Mouse (Mus musculus) cerebral cortex, adult 2 months (tissue): Measurements from ENCODE around the gene Dnah1.

Experiments used
- WGBS: fragments of 180-500 bp; shearing (Covaris S2); methylation state at CpG from one replicate; pipeline ENCODE4 v1.1.7; 2018; 5-methylcytosine and 5-hydroxymethylcytosine counted together

The Dnah1 gene

GRCm38 (mm10) chr14:31313192-31313591, 10.5 kb downstream of the Dnah1 start:
- WGBS: 67% methylated on average over 3 of the region's 3 CpGs

GRCm38 (mm10) chr14:31285728-31286127, 38.0 kb downstream of the Dnah1 start:
- 93% methylated on average over 8 of the region's 8 CpGs for WGBS

- WGBS: 27% methylated on average over 7 of the region's 7 CpGs
These were observed 51.5 kb downstream of the Dnah1 start for GRCm38 (mm10) chr14:31272164-31272563.

- WGBS: 94% methylated on average over 6 of the region's 6 CpGs
These were observed 52.6 kb downstream of the Dnah1 start for GRCm38 (mm10) chr14:31271121-31271520.

- 20% methylated on average over 27 of the region's 28 CpGs for WGBS
These were observed 54.1 kb downstream of the Dnah1 start for GRCm38 (mm10) chr14:31269456-31270100.

GRCm38 (mm10) chr14:31268301-31269001, 55.2 kb downstream of the Dnah1 start:
- WGBS: 36% methylated on average over 9 of the region's 9 CpGs

- 66% methylated on average over 11 of the region's 11 CpGs for WGBS
These were observed 56.0 kb downstream of the Dnah1 start for GRCm38 (mm10) chr14:31267649-31268048.

- 94% methylated on average over 9 of the region's 9 CpGs for WGBS
These were observed 62.8 kb downstream of the Dnah1 start for GRCm38 (mm10) chr14:31260932-31261331.

- 96% methylated on average over 4 of the region's 4 CpGs for WGBS
These were observed 63.3 kb downstream of the Dnah1 start for GRCm38 (mm10) chr14:31260374-31260773.

GRCm38 (mm10) chr14:31258476-31259050, 65.1 kb downstream of the Dnah1 start:
- 93% methylated on average over 14 of the region's 14 CpGs for WGBS

- WGBS: 84% methylated on average over 5 of the region's 5 CpGs
These were observed 71.6 kb downstream of the Dnah1 start for GRCm38 (mm10) chr14:31252091-31252490.

GRCm38 (mm10) chr14:31251626-31252025, 72.1 kb downstream of the Dnah1 start:
- WGBS: under 1% methylated on average over 18 of the region's 18 CpGs

- under 1% methylated on average over 74 of the region's 75 CpGs for WGBS
These were observed 72.6 kb downstream of the Dnah1 start, which contains the start of the genes Phf7 and Bap1 for GRCm38 (mm10) chr14:31251084-31251604. Gene Phf7 (minus strand): TSS chr14:31251317. Gene Bap1 (plus strand): TSS chr14:31251450.

- WGBS: 15% methylated on average over 38 of the region's 38 CpGs
These were observed 73.2 kb downstream of the Dnah1 start for GRCm38 (mm10) chr14:31250222-31251083.

- 94% methylated on average over 6 of the region's 6 CpGs for WGBS
These were observed 75.3 kb downstream of the Dnah1 start for GRCm38 (mm10) chr14:31248396-31248795.

- WGBS: 80% methylated on average over 1 of the region's 1 CpGs
These were observed 77.8 kb downstream of the Dnah1 start for GRCm38 (mm10) chr14:31245946-31246345.

GRCm38 (mm10) chr14:31244777-31245176, 78.9 kb downstream of the Dnah1 start:
- WGBS: 79% methylated on average over 1 of the region's 1 CpGs

GRCm38 (mm10) chr14:31240528-31240927, 83.2 kb downstream of the Dnah1 start:
- 59% methylated on average over 3 of the region's 3 CpGs for WGBS

- 82% methylated on average over 7 of the region's 7 CpGs for WGBS
These were observed 86.4 kb downstream of the Dnah1 start for GRCm38 (mm10) chr14:31237101-31237882.

- WGBS: 10% methylated on average over 11 of the region's 11 CpGs
These were observed 89.6 kb downstream of the Dnah1 start for GRCm38 (mm10) chr14:31233996-31234591.
